Mouse (Mus musculus) NIH3T3 (cell line): ENCODE measurements around the gene Diras1.
"Not testable (repeated sequence)": the region's sequence is repeated elsewhere in the genome, so short reads cannot be mapped to it uniquely, and the experiment has no call there.

ENCODE experiments used
- DNase-seq: peaks from one replicate; pipeline ENCODE4 v3.0.0-alpha.2; 2012; ENCODE audit warnings: low read depth

Diras1 gene

GRCm38 (mm10) chr10:81025639-81026275, at the start of gene Diras1:
Gene Diras1, minus strand, starts transcription at chr10:81025662.
- DNase-seq, result no peak

DNA sequence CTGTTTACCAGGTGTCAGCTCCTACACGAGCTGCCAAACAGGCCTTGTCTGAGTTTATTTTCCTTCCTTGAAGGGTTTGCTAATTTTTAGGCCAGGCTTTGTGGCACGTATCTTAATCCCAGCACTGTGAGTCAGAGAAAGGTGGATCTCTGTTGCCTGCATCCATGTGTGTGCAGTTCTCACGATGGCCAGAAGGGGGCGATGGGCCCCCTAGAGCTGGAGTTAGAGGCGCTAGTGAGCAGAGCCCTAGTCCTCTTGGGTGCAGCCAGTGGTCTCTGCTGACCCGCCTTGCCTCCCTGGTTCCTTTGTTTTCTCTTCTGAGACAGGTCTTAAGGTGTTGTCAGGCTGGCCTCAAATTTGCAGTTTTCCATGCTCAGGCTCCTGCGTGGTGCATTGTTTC, 48.0 kb upstream of the Diras1 start:
- DNase-seq, result peak; percentile 44

DNA sequence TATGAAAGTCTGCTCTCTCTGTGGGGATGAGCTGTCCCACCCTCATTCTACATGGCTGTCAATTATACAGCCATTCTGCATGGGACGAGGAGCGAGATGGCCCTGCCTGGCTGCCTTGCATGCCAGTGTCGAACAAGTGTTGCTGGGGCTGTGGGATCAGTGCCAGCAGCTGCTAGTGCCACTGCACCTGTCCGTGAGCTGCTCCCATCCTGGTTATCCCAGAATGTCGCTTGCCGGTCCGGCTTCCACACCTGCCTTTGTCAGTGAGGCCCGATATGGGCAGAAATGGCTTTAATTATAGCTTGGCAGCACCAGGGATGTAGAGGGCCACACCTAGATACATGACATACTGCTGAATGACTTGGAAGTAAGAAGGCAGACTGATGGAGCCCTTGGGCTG, 46.8 kb upstream of the Diras1 start:
- no peak for DNase-seq

GRCm38 (mm10) chr10:81069836-81070235, 44.4 kb upstream of the Diras1 start, which contains the start of gene Thop1:
Gene Thop1, plus strand, starts transcription at chr10:81070035.
- DNase-seq, result peak; percentile 100

DNA sequence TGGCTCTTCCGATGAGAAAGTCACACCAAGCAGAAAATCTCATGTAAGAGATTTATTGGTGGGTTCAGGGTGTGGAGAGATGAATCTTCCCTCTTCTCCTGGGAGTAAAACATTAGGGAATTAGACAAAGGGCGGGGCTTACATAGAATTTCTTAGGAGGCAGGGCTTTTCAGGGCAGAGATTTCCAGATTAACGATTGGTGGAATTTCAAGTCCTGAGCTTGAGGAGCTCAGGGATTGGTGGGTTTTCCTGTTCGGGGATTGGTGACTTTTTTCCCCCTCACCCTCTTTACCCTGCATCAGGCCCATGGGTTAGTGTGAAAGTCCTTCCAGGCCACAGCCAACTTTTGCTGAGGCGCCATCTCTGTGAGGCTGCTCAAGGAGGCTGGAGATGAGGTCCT, 43.2 kb upstream of the Diras1 start:
- peak; percentile 12 for DNase-seq

- DNase-seq, result not testable (repeated sequence)
Observed at GRCm38 (mm10) chr10:81064519-81064918, 39.1 kb upstream of the Diras1 start.

DNA sequence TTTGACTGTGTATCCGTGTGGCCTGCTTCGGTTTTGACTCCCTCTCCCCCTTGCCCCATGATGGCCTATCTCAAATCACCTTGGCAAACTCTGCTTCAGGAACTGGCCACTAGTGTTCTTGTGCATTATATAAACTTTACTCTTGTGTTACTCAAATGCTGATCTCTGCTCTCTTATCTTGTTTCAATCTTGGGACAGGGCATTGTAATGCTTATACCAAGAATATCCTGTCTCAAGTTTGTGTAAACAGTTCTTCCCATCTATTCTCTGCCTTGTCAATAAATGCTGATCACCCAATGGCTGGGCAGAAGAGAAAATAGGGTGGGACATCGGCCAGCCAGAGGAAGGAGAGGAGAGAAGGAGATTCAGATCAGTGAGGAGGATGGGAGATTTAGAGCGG, 37.2 kb upstream of the Diras1 start:
- DNase-seq, result no peak

- peak; percentile 100 for DNase-seq
Observed at GRCm38 (mm10) chr10:81059603-81060543, 34.4 kb upstream of the Diras1 start, which contains the start of gene Sgta. Gene Sgta, minus strand, starts transcription at chr10:81060181.

DNA sequence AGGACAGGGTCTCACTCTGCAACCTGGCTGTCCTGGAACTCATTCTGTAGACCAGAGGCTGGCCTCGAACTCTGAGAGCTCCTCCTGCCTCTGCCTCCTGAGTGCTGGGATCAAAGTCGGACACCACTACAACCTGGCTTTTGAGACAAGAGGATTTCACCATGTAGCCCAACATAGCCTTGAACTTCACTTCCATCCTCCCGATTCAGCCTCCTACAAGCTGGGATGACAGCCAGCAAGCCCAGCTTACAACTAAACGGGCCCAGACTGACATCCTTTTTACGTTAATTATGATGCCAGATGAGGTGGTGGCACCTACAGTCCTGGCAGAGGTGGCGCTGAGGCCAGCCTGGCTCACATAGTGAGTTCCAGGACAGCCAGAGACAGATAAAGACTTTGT, 33.4 kb upstream of the Diras1 start:
- DNase-seq, result no peak

DNA sequence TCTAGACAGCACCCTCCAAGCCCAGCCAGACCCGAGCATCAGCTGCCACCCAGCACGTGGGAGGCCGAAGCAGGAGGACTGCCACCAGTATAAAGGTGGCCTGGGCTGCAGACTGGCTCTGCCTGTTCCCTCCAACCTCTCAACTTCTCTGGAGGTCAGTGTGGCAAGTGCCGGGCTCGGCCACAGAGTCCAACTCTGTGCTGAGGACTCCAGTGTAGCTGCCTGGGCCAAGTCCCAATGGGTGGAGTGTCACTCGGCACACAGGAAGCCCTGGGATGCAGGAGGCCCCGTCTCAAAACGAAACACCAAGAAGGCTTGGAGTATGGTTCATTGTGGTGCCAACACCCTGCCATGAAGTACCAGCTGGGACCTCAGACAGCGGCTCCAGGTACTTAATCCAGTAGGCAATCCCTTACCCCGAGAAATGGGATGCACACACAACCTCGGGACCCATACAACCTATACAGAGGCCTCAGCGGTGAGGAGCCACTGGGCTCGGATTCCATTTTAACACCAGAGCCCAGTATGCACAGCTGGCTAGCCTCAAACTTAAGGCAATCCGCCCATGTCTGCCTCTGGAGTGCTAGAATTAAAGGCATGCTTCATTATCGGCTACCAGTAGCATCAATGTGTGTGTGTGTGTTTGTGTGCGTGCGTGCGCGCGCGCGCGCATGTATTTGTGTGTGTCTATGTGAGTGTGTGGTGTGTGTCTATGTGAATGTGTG, 32.1 kb upstream of the Diras1 start:
- DNase-seq, result no peak

GRCm38 (mm10) chr10:81055802-81056340, 30.4 kb upstream of the Diras1 start:
- DNase-seq, result not testable (repeated sequence)

GRCm38 (mm10) chr10:81055169-81055568, 29.7 kb upstream of the Diras1 start:
- DNase-seq, result no peak

- no peak for DNase-seq
Observed at GRCm38 (mm10) chr10:81052577-81052976, 27.1 kb upstream of the Diras1 start.

DNA sequence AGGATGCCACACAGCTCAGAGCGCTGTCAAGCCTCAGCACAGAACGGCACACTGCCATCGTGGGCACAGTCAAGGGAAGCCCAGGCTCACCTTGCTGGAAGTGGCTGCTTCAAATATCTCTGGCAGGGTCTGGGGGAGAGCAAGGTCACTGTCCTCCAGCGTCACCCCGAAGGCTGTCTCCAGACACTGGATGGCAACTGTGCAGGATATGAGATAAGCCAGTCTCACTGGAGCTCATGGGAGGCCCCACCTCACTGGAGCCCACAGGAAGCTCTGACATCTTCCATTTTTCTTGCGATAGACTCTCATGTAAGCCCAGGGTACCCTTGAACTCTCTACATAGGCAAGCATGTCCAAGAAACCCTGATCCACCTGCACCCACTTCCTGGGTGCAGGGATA, 25.7 kb upstream of the Diras1 start:
- no peak for DNase-seq

DNA sequence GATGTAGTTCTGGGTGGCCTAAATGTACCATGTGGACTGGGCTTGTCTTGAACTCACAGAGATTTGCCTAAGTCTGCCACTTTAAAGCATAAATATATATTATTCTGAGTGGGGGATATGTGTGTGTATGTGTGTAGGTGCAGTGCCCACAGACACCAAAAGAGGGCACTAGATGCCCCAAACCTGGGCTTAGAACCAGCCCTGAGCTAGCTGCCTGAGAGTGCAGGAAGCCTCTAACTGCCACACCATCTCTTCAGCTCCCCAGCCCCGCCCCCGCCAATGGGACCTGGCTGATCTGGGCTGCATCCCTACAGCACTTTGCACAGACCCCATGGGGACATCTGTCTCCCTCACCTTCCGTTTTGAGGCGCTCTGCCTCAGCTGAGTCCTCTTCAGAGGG, 25.2 kb upstream of the Diras1 start:
- DNase-seq, result peak; percentile 70

GRCm38 (mm10) chr10:81045246-81045645, 19.8 kb upstream of the Diras1 start:
- not testable (repeated sequence) for DNase-seq

DNA sequence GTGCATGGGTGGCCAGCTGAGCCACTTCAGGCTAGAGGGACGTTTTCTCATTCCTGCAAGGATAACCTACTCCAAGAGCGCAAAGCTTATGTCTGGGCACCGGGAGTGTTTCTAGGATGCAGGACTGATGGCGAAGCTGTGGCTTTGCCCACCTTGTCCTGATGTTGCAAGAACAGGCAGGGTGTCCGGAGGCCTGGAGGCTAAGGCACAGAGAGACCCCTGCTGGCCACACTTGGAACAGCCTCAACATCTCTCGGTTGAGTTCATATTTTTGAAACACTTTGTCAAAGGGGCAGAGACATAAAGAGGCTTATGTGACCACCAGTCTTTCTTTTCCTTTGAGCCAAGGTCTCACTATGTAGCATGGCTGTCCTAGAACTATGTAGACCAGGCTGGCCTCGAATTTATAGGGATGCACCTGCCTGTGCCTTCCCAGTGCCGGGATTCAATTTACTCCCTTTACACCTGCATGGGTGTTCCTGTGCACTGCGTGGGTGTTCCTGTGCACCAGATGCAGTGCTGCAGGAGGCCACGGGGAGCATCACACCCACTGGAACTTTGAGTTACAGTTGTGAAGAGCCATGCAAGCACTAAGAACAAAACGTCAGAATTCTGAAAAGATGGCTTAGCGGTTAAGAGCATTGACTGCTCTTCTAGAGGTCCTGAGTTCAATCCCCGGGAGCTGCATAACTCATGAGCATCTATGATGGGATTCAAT, 16.2 kb upstream of the Diras1 start:
- DNase-seq, result peak; percentile 89

DNA sequence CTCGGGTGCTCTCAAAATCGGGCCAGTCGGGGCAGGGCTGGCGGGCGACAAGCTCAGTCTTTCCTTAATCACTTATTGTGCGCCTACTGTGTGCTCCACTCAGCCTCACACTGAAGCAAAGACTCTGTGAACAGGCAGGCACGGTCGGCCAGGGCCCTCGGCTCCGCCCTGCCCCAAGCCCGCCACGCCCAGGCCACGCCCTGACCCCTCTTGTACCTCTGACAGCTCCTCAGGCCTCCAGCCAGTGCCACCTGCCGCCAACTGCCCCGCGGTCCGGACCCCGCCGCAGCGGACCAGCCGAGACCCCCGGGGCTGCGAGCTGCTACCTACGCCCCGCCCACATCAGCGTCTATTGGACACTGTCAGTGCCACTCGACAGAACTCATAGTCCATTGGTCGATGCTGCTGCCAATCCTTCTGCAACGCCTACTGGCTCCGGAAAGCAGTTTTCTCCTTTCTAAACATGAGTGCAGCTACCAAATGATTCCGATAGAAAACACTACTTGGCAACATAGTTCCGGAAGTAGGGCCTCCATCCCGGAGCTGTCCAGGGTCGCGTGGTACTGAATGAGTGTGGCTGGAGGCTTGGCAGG, 11.6 kb upstream of the Diras1 start, which contains the start of gene Slc39a3:
TSS of gene Slc39a3 (minus strand) at position 439 of the 593 bp plus-strand sequence.
- DNase-seq, result peak; percentile 99

- peak; percentile 77 for DNase-seq
Observed at GRCm38 (mm10) chr10:81036251-81036650, 10.8 kb upstream of the Diras1 start.

- no peak for DNase-seq
Observed at GRCm38 (mm10) chr10:81033586-81033985, 8.1 kb upstream of the Diras1 start.

DNA sequence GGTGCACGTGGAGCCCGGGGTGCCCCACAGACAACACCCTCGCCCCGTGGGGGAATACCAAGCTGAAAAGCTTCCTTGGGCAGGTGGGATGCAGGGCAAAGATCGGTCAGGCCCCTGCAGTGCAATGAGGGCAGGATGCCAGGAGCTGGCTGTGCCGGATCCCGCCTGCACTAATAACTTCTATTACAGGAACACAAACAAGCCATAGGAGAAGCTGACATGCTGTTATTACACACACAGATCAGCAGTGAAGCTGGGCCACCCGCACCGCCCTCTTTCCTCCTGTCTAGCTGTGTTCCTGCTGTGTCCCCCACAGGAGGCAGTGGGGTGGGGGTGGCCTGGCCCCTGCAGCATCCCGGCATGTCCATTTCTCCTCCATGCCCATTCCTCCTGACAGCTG, 3.6 kb upstream of the Diras1 start:
- DNase-seq, result no peak
